Mouse (Mus musculus): Measurements from ENCODE around the gene Olfr350. TPM values are rescaled to one million over a fixed set of nuclear protein-coding genes. Genes with fewer than 3 reads are reported as not detected.

The Olfr350 gene
- polyA plus RNA-seq (2016; fragmentation: Nextera tagmentation; extraction: Ambion mirVana) = not detected in 2 replicates

GRCm38 (mm10) chr2:36846010-36846409, at the start of gene Olfr350:
TSS of gene Olfr350 (plus strand) at chr2:36846310.
- 77% methylated on average over 1 of the region's 1 CpGs for WGBS

DNA sequence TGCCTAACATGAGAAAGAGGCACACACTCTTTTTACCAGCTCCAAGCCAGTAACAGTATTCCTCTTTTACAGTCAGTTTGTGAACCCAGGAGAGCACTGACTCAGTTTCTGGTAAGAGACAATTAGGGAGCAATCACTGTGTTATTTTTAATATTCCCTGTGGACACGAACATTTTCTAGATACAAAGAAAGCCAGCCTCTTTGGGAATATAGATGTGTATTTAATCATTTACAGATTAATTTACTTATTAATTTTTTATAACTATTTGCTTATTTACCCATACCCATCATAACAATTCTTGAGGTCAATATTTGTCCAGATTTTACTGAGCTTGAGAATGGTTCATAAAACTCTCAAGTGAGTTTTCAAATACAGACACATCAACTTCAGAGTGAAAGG, 29.2 kb upstream of the Olfr350 start, which contains the start of gene Olfr3:
Olfr3 (minus strand) TSS at position 101 of the 400 bp plus-strand sequence.
- ATAC-seq (ENCODE audit: insufficient number of reproducible peaks, low FRiP score) = no peak
- 73% methylated on average over 1 of the region's 1 CpGs for WGBS
- H3K9ac ChIP-seq = no peak within 1 kb of the TSS
- no peaks in the 10 kb centered on the region for H3K4me1 ChIP-seq (replicated peaks)
- no peak within 1 kb of the TSS for H3K27ac ChIP-seq (ENCODE audit: poor library complexity, severe bottlenecking)
- H3K4me3 ChIP-seq = no peak within 1 kb of the TSS
- H3K4me2 ChIP-seq = no peak within 1 kb of the TSS
- H3K9me3 ChIP-seq (replicated peaks) = peaks cover 32% of the 10 kb centered on the region
- no peaks in the 10 kb centered on the region for H3K27me3 ChIP-seq (replicated peaks)
- H3K36me3 ChIP-seq = no peaks in the 10 kb centered on the region

More at GRCm38 (mm10) chr2:36846010-36846409, at the start of gene Olfr350:
- Histone ChIP-seq H3K4me2 (no peak within 1 kb of the TSS), H3K4me1 (replicated peaks) (no peaks in the 10 kb centered on the region), H3K4me3 (no peak within 1 kb of the TSS), H3K9ac (no peak within 1 kb of the TSS), H3K27ac (ENCODE audit: poor library complexity, severe bottlenecking) (no peak within 1 kb of the TSS), H3K36me3 (no peaks in the 10 kb centered on the region), H3K9me3 (replicated peaks) (peaks cover 18% of the 10 kb centered on the region), H3K27me3 (replicated peaks) (no peaks in the 10 kb centered on the region)
- no peak for ATAC-seq (ENCODE audit: insufficient number of reproducible peaks, low FRiP score)

- Histone ChIP-seq H3K4me2 (no peak within 1 kb of the TSS), H3K27ac (ENCODE audit: poor library complexity, severe bottlenecking) (no peak within 1 kb of the TSS), H3K27me3 (replicated peaks) (no peaks in the 10 kb centered on the region), H3K9me3 (replicated peaks) (peaks cover 23% of the 10 kb centered on the region), H3K4me1 (replicated peaks) (no peaks in the 10 kb centered on the region), H3K4me3 (no peak within 1 kb of the TSS), H3K36me3 (no peaks in the 10 kb centered on the region), H3K9ac (no peak within 1 kb of the TSS)
- ATAC-seq (ENCODE audit: insufficient number of reproducible peaks, low FRiP score) = no peak
- WGBS = 69% methylated on average over 1 of the region's 1 CpGs
Observed at GRCm38 (mm10) chr2:36862560-36862959, 16.4 kb downstream of the Olfr350 start, which contains the start of gene Olfr351. TSS of gene Olfr351 (minus strand) at chr2:36862660.

DNA sequence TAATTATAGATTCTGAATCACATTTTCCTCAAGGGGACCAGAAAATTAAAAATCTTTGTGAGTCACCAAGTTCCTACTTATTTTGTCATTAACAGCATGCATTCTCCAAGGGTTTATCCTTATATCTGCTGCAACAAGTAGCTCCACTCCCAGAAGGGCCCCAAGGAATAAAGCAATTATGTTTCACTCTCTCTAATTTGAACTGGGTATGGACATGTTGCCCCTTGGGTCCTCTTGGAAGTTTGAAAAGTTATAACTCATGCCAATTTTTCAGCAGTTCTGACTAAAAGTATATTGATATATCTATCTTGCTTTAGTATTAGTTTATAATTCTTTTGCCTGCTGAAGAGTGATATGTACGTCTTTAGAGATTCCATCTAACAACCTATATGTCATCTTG, 22.1 kb downstream of the Olfr350 start, which contains the start of gene Olfr352:
Olfr352 (plus strand) TSS at position 301 of the 400 bp plus-strand sequence.
- Histone ChIP-seq H3K27ac (ENCODE audit: poor library complexity, severe bottlenecking) (no peak within 1 kb of the TSS), H3K36me3 (no peaks in the 10 kb centered on the region), H3K4me3 (no peak within 1 kb of the TSS), H3K4me1 (replicated peaks) (no peaks in the 10 kb centered on the region), H3K4me2 (no peak within 1 kb of the TSS), H3K27me3 (replicated peaks) (no peaks in the 10 kb centered on the region), H3K9ac (no peak within 1 kb of the TSS), H3K9me3 (replicated peaks) (peaks cover 15% of the 10 kb centered on the region)
- no peak for ATAC-seq (ENCODE audit: insufficient number of reproducible peaks, low FRiP score)
- 67% methylated on average over 1 of the region's 1 CpGs for WGBS

DNA sequence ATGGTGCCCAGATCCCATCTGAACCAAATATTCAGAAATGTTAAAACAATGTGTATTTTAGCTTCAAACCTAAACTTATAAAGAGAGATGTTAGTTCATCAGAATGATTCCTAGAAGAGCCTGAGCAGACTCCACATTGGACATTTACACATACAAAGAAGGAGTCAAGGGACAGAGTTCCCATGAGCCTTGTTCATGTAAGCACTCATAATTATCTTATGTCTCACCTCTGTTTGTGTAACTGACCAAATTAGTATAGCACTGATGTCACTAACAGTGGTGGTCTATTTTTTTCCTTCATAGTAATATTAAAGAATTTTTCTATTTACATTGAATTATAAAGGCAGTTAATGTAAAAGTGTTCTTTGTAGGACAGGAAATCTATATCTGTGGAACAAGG, 46.7 kb downstream of the Olfr350 start, which contains the start of gene Olfr353:
Olfr353 (minus strand) TSS at position 101 of the 400 bp plus-strand sequence.
- Histone ChIP-seq H3K27me3 (replicated peaks) (no peaks in the 10 kb centered on the region), H3K27ac (ENCODE audit: poor library complexity, severe bottlenecking) (no peak within 1 kb of the TSS), H3K9me3 (replicated peaks) (peaks cover 16% of the 10 kb centered on the region), H3K4me3 (no peak within 1 kb of the TSS), H3K4me1 (replicated peaks) (no peaks in the 10 kb centered on the region), H3K4me2 (no peak within 1 kb of the TSS), H3K36me3 (no peaks in the 10 kb centered on the region), H3K9ac (no peak within 1 kb of the TSS)
- ATAC-seq (ENCODE audit: insufficient number of reproducible peaks, low FRiP score) = no peak

DNA sequence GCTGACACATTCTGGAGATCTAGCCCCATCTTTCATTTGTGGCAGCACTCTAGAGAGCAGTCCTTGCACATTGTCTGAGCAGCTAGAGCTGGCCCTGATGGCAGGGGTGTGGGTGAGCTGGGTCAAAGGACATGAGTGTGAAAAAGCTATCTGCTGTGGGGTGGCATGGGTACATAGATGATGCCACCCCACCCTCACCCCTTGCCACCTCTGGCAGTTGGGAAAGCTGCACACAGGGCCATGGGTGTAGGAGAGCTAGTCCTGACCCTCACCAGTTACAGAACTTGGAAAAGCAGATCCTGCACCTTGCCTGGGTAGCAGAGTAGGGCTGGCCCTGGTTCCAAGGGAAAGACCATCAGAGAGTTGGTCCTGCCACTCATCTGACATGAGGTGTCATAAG, 51.0 kb downstream of the Olfr350 start:
- H3K27ac ChIP-seq (ENCODE audit: poor library complexity, severe bottlenecking) = no peak overlapping the region
- H3K4me2 ChIP-seq = no peak overlapping the region
- H3K27me3 ChIP-seq (replicated peaks) = no peaks in the 10 kb centered on the region
- H3K9ac ChIP-seq = no peak overlapping the region
- no peaks in the 10 kb centered on the region for H3K36me3 ChIP-seq
- peaks cover 27% of the 10 kb centered on the region for H3K9me3 ChIP-seq (replicated peaks)
- H3K4me1 ChIP-seq (replicated peaks) = no peaks in the 10 kb centered on the region
- ATAC-seq (ENCODE audit: insufficient number of reproducible peaks, low FRiP score) = no peak
- H3K4me3 ChIP-seq = no peak overlapping the region

Other genes starting within 250 kb of the Olfr350 start
- not detected in 2 replicates for gene Olfr345, start 206.3 kb upstream of the Olfr350 start, polyA plus RNA-seq (2016; fragmentation: Nextera tagmentation; extraction: Ambion mirVana)
- gene Olfr346, start 160.5 kb upstream of the Olfr350 start, polyA plus RNA-seq (2016; fragmentation: Nextera tagmentation; extraction: Ambion mirVana) = not detected in 2 replicates
- gene Olfr347, start 114.4 kb upstream of the Olfr350 start, polyA plus RNA-seq (2016; fragmentation: Nextera tagmentation; extraction: Ambion mirVana) = not detected in 2 replicates
- not detected in 2 replicates for gene Olfr348, start 62.0 kb upstream of the Olfr350 start, polyA plus RNA-seq (2016; fragmentation: Nextera tagmentation; extraction: Ambion mirVana)
- gene Olfr50, start 55.8 kb upstream of the Olfr350 start, polyA plus RNA-seq (2016; fragmentation: Nextera tagmentation; extraction: Ambion mirVana) = not detected in 2 replicates
- gene Olfr3, start 29.3 kb upstream of the Olfr350 start, polyA plus RNA-seq (2016; fragmentation: Nextera tagmentation; extraction: Ambion mirVana) = not detected in 2 replicates
- gene Olfr351, start 16.4 kb downstream of the Olfr350 start, polyA plus RNA-seq (2016; fragmentation: Nextera tagmentation; extraction: Ambion mirVana) = not detected in 2 replicates
- gene Olfr352, start 22.1 kb downstream of the Olfr350 start, polyA plus RNA-seq (2016; fragmentation: Nextera tagmentation; extraction: Ambion mirVana) = not detected in 2 replicates
- gene Olfr353, start 46.6 kb downstream of the Olfr350 start, polyA plus RNA-seq (2016; fragmentation: Nextera tagmentation; extraction: Ambion mirVana) = not detected in 2 replicates
- gene Olfr354, start 59.4 kb downstream of the Olfr350 start, polyA plus RNA-seq (2016; fragmentation: Nextera tagmentation; extraction: Ambion mirVana) = not detected in 2 replicates
- not detected in 2 replicates for gene Olfr355, start 82.6 kb downstream of the Olfr350 start, polyA plus RNA-seq (2016; fragmentation: Nextera tagmentation; extraction: Ambion mirVana)
- not detected in 2 replicates for gene Olfr356, start 90.8 kb downstream of the Olfr350 start, polyA plus RNA-seq (2016; fragmentation: Nextera tagmentation; extraction: Ambion mirVana)
- not detected in 2 replicates for gene Olfr357, start 147.5 kb downstream of the Olfr350 start, polyA plus RNA-seq (2016; fragmentation: Nextera tagmentation; extraction: Ambion mirVana)
- not detected in 2 replicates for gene Olfr358, start 163.0 kb downstream of the Olfr350 start, polyA plus RNA-seq (2016; fragmentation: Nextera tagmentation; extraction: Ambion mirVana)
- gene Olfr360, start 219.4 kb downstream of the Olfr350 start, polyA plus RNA-seq (2016; fragmentation: Nextera tagmentation; extraction: Ambion mirVana) = not detected in 2 replicates
- not detected in 2 replicates for gene Olfr361, start 243.0 kb downstream of the Olfr350 start, polyA plus RNA-seq (2016; fragmentation: Nextera tagmentation; extraction: Ambion mirVana)